In genomic region chr11:96006852-96007515, GRCm38 (mm10) we compare ENCODE assay signal across 7 mouse cellular contexts. TPM values are rescaled to one million over a fixed set of nuclear protein-coding genes. Genes with fewer than 3 reads are reported as not detected.
A peak's percentile ranks its signal among the peaks of the same experiment; 100 is the strongest.
DNase-seq lines count a peak whose midpoint lies in the region; ATAC-seq and TF ChIP-seq lines count a peak whose summit lies in the region.

No protein-coding gene starts in this region.

- H3K27ac ChIP-seq in thymus, adult 2 months (ENCODE audit: control insufficient read depth, insufficient read depth, low read length) = no peak overlapping the region
- peak overlapping the region; percentile 99 for H3K27ac ChIP-seq in embryonic facial prominence, embryonic 13.5 days
- H3K27ac ChIP-seq in hindbrain, embryonic 13.5 days = peak overlapping the region; percentile 95
- H3K27ac ChIP-seq in liver, postnatal 0 days (ENCODE audit: low read depth) = no peak overlapping the region

- no peak for TF ChIP-seq CTCF in thymus, adult 2 months (IDR thresholded peaks at IDR 0.05; ENCODE audit: borderline replicate concordance, control insufficient read depth, extremely low read depth, insufficient read depth, low read length, poor library complexity)
- no peak for TF ChIP-seq CTCF in liver, postnatal 0 days (IDR thresholded peaks at IDR 0.05; ENCODE audit: low read depth)

- peak; percentile 54 for ATAC-seq in embryonic facial prominence, embryonic 13.5 days (ENCODE audit: insufficient number of reproducible peaks, insufficient read depth, low FRiP score, low TSS enrichment, low read depth)
- peak; percentile 86 for ATAC-seq in hindbrain, embryonic 13.5 days (ENCODE audit: low FRiP score)
- ATAC-seq in liver, postnatal 0 days = peak; percentile 20; the same call in 1 of the 2 replicates

- 4% methylated on average over 66 of the region's 67 CpGs for WGBS in thymus, adult 2 months
- WGBS in embryonic facial prominence, embryonic 13.5 days = under 1% methylated on average over 67 of the region's 67 CpGs
- WGBS in hindbrain, embryonic 13.5 days = under 1% methylated on average over 58 of the region's 67 CpGs
- under 1% methylated on average over 56 of the region's 67 CpGs for WGBS in liver, postnatal 0 days (ENCODE audit: insufficient replicate concordance)

- peak overlapping the region; percentile 85 for H3K4me2 ChIP-seq in embryonic facial prominence, embryonic 13.5 days
- peak overlapping the region; percentile 77 for H3K4me2 ChIP-seq in hindbrain, embryonic 13.5 days
- H3K4me2 ChIP-seq in liver, postnatal 0 days (ENCODE audit: low read depth, low read length) = peak overlapping the region; percentile 80

- no peaks in the 10 kb centered on the region for H3K36me3 ChIP-seq in thymus, adult 2 months (ENCODE audit: control insufficient read depth, insufficient read depth, low read length)
- no peaks in the 10 kb centered on the region for H3K36me3 ChIP-seq in embryonic facial prominence, embryonic 13.5 days
- H3K36me3 ChIP-seq in hindbrain, embryonic 13.5 days = no peaks in the 10 kb centered on the region
- no peaks in the 10 kb centered on the region for H3K36me3 ChIP-seq in liver, postnatal 0 days (replicated peaks; ENCODE audit: insufficient read depth, low read length)

- peak; percentile 19 for DNase-seq in thymus, adult 2 months
- DNase-seq in thymus, adult 18-20 months = no peak
- peak; percentile 36 for DNase-seq in liver, postnatal 0 days
- peak; percentile 76 for DNase-seq in testis, postnatal 10 days (ENCODE audit: low spot score)
- DNase-seq in frontal cortex, postnatal 25 days (ENCODE audit: low spot score in 2 of 2) = no peak

- H3K4me3 ChIP-seq in thymus, adult 2 months (ENCODE audit: control insufficient read depth, insufficient read depth, low read length) = 0 out of 2 replicates have a peak overlapping the region, but pooled peaks have one; percentile 2
- H3K4me3 ChIP-seq in embryonic facial prominence, embryonic 13.5 days = peak overlapping the region; percentile 87
- peak overlapping the region; percentile 78 for H3K4me3 ChIP-seq in hindbrain, embryonic 13.5 days
- H3K4me3 ChIP-seq in liver, postnatal 0 days (ENCODE audit: low read depth, low read length) = peak overlapping the region; percentile 57

- peaks cover 27% of the 10 kb centered on the region for H3K27me3 ChIP-seq in thymus, adult 2 months (ENCODE audit: control insufficient read depth, insufficient read depth, low read length)
- no peaks in the 10 kb centered on the region for H3K27me3 ChIP-seq in embryonic facial prominence, embryonic 13.5 days
- H3K27me3 ChIP-seq in hindbrain, embryonic 13.5 days = no peaks in the 10 kb centered on the region
- peaks cover 64% of the 10 kb centered on the region for H3K27me3 ChIP-seq in liver, postnatal 0 days (ENCODE audit: insufficient read depth, low read length)

- H3K4me1 ChIP-seq in thymus, adult 2 months (replicated peaks; ENCODE audit: control insufficient read depth, insufficient read depth, low read length) = peaks cover 16% of the 10 kb centered on the region; the same call in 1 of the 2 replicates
- H3K4me1 ChIP-seq in embryonic facial prominence, embryonic 13.5 days = peaks cover 21% of the 10 kb centered on the region
- H3K4me1 ChIP-seq in hindbrain, embryonic 13.5 days (replicated peaks) = peaks cover 20% of the 10 kb centered on the region
- H3K4me1 ChIP-seq in liver, postnatal 0 days (ENCODE audit: insufficient read depth) = peaks cover 12% of the 10 kb centered on the region

- no peak for TF ChIP-seq POLR2A in thymus, adult 2 months (IDR thresholded peaks at IDR 0.05; ENCODE audit: control insufficient read depth, extremely low read depth, insufficient read depth, low read length, poor library complexity)

- H3K9me3 ChIP-seq in embryonic facial prominence, embryonic 13.5 days = no peaks in the 10 kb centered on the region
- no peaks in the 10 kb centered on the region for H3K9me3 ChIP-seq in hindbrain, embryonic 13.5 days
- no peaks in the 10 kb centered on the region for H3K9me3 ChIP-seq in liver, postnatal 0 days (ENCODE audit: low read length)

- peak overlapping the region; percentile 97 for H3K9ac ChIP-seq in embryonic facial prominence, embryonic 13.5 days
- peak overlapping the region; percentile 88 for H3K9ac ChIP-seq in hindbrain, embryonic 13.5 days
- no peak overlapping the region for H3K9ac ChIP-seq in liver, postnatal 0 days (replicated peaks)

- no peak for TF ChIP-seq EP300 in liver, postnatal 0 days (IDR thresholded peaks at IDR 0.05; ENCODE audit: low read depth)

RNA-seq across cellular contexts. Expression of gene Igf2bp1, which starts 1.2 kb away (rescaled TPM):
- polyA plus RNA-seq in thymus, adult 2 months (2012; rRNA removed) = 0.01 and 0.13 TPM in 2 replicates
- polyA plus RNA-seq in embryonic facial prominence, embryonic 13.5 days (2015; fragmentation: Nextera tagmentation; extraction: Ambion mirVana) = 52.6 and 65.4 TPM in 2 replicates
- polyA plus RNA-seq in hindbrain, embryonic 13.5 days (2015; fragmentation: Nextera tagmentation; extraction: Ambion mirVana) = 22.8 and 23.1 TPM in 2 replicates
- polyA plus RNA-seq in liver, postnatal 0 days (2015; fragmentation: Nextera tagmentation; extraction: Ambion mirVana) = 1.6 and 2.8 TPM in 2 replicates

RNA-seq across cellular contexts. Expression of gene Gip, which starts 17.4 kb away (rescaled TPM):
- 0.26 and 0.86 TPM in 2 replicates for polyA plus RNA-seq in thymus, adult 2 months (2012; rRNA removed)
- not detected in 2 replicates for polyA plus RNA-seq in embryonic facial prominence, embryonic 13.5 days (2015; fragmentation: Nextera tagmentation; extraction: Ambion mirVana)
- polyA plus RNA-seq in hindbrain, embryonic 13.5 days (2015; fragmentation: Nextera tagmentation; extraction: Ambion mirVana) = not detected in 2 replicates
- polyA plus RNA-seq in liver, postnatal 0 days (2015; fragmentation: Nextera tagmentation; extraction: Ambion mirVana) = not detected in 2 replicates

RNA-seq across cellular contexts. Expression of gene Snf8, which starts 27.7 kb away (rescaled TPM):
- polyA plus RNA-seq in thymus, adult 2 months (2012; rRNA removed) = 28.7 and 30.3 TPM in 2 replicates
- polyA plus RNA-seq in embryonic facial prominence, embryonic 13.5 days (2015; fragmentation: Nextera tagmentation; extraction: Ambion mirVana) = 95.5 and 107 TPM in 2 replicates
- 138 and 141 TPM in 2 replicates for polyA plus RNA-seq in hindbrain, embryonic 13.5 days (2015; fragmentation: Nextera tagmentation; extraction: Ambion mirVana)
- 46.9 and 47.5 TPM in 2 replicates for polyA plus RNA-seq in liver, postnatal 0 days (2015; fragmentation: Nextera tagmentation; extraction: Ambion mirVana)

RNA-seq across cellular contexts. Expression of gene Ube2z, which starts 58.2 kb away (rescaled TPM):
- polyA plus RNA-seq in thymus, adult 2 months (2012; rRNA removed) = 43.3 and 47.9 TPM in 2 replicates
- polyA plus RNA-seq in embryonic facial prominence, embryonic 13.5 days (2015; fragmentation: Nextera tagmentation; extraction: Ambion mirVana) = 39.8 and 43.2 TPM in 2 replicates
- polyA plus RNA-seq in hindbrain, embryonic 13.5 days (2015; fragmentation: Nextera tagmentation; extraction: Ambion mirVana) = 31.0 and 31.7 TPM in 2 replicates
- 11.5 and 12.3 TPM in 2 replicates for polyA plus RNA-seq in liver, postnatal 0 days (2015; fragmentation: Nextera tagmentation; extraction: Ambion mirVana)

Comparison
In these comparisons a context has a peak if more than half of its experiments do, and no peak if none do; other contexts are left out.
1. DNase-seq: peak in thymus, adult 2 months (single experiment), liver, postnatal 0 days (single experiment) and testis, postnatal 10 days (single experiment); none in thymus, adult 18-20 months (0 of 2) and frontal cortex, postnatal 25 days (0 of 2).
2. H3K27ac ChIP-seq: peak in embryonic facial prominence, embryonic 13.5 days (single experiment) and hindbrain, embryonic 13.5 days (single experiment); none in thymus, adult 2 months (single experiment) and liver, postnatal 0 days (single experiment).
3. H3K4me3 ChIP-seq: peak in every context shown above with its lines; median percentile 87 in embryonic facial prominence, embryonic 13.5 days; 78 in hindbrain, embryonic 13.5 days; 57 in liver, postnatal 0 days; 2 in thymus, adult 2 months.
4. ATAC-seq: peak in every context shown above with its lines; median percentile 86 in hindbrain, embryonic 13.5 days; 54 in embryonic facial prominence, embryonic 13.5 days; 20 in liver, postnatal 0 days.
5. Peak in every context shown above with its lines, with median percentiles within 50 percentile points of each other: H3K4me2 ChIP-seq.